Mouse (Mus musculus): ENCODE results near the gene Cep55.

The Cep55 gene

DNA sequence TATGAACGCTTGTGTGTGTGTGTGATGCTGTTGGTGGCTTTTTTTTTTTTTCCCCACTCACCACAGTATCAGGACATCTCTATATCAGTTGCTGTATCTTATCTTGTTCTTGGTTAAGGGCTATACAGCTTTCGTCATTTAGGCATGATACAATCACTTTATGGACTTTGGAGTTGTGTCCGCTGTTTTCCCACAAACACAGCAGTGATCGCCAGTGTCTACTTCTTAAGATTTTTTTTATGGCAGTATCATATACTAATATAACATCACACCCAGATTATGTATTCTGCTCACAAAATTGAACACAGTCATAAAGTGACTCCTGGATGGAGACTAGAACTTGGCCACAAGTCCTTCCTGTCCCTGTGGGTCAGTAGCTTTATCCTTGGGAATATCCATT, 53.1 kb downstream of the Cep55 start:
- no peak for DNase-seq (ENCODE audit: low read depth)

DNA sequence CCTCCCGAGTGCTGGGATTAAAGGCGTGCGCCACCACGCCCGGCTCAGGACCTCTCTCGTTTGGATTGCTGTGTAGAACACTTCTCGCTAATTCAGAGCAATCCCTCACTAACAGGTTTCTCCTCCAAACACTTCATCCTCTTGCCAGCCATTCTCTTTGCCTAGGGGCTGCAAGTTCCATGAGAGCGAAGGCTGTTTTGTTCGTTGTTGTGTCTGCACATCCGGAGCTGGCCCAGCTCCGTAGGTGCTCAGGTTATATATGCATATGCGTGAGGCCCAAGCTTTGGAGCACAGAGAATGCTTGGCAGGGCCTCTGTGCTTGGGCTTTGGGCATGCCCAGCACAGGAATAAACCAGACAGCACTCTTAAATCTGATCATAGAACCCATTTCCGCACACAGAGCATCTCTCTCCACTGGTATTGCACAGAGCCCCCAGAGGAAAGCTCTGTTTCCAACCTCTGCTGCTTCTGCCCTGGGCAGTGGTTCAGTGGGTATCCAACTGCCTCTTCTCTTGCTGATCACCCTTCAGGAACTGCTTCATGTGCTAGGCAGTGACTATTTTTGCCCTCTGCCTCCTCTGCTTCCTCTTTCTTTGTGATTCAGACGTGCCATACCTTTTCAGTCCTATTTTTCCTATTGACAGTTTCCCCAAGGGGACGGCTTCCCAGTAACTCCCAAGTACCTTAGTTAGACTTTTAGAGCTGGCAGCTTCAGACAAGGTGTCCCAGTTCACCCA, 54.9 kb downstream of the Cep55 start:
- DNase-seq (ENCODE audit: low read depth), result no peak

DNA sequence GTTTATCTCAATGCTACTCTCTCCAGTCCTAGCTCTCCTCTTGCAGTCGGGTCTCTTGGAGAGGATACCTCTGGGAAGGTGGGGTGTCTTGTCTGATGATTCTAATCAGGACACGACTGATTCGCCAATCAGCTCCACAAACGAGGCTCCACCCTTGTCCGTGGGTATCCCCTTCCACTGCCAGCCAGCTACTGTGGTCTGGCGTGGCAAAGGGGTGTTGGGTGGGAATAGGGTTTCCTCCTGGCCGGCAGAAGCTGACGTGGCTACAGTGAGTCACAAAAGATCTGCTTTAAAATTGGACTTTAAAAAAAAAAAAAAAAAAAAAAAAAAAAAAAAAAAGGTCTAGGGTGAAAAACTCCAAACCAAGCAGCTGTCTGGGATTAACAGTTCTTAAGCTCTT, 56.2 kb downstream of the Cep55 start:
- no peak for DNase-seq (ENCODE audit: low read depth)

DNA sequence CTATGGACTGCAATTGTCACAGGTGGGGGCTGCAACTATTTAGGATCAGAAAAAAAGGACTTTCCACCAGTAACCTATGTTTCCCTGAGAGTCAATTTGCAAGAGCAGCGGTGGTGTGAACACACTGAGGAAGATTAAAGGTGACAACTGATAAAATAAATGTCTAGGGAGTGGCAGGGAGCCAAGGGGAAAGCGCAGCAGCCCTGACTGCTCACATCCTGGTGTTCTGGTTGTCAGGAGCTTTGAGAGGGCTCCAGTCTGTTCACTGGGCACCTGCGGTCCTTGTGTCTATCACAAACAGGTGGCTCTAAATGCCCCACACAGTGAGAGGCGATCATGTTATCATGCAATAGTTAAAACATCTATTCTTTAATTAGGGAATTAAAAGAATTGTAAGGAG, 57.8 kb downstream of the Cep55 start:
- DNase-seq (ENCODE audit: low read depth), result no peak

DNA sequence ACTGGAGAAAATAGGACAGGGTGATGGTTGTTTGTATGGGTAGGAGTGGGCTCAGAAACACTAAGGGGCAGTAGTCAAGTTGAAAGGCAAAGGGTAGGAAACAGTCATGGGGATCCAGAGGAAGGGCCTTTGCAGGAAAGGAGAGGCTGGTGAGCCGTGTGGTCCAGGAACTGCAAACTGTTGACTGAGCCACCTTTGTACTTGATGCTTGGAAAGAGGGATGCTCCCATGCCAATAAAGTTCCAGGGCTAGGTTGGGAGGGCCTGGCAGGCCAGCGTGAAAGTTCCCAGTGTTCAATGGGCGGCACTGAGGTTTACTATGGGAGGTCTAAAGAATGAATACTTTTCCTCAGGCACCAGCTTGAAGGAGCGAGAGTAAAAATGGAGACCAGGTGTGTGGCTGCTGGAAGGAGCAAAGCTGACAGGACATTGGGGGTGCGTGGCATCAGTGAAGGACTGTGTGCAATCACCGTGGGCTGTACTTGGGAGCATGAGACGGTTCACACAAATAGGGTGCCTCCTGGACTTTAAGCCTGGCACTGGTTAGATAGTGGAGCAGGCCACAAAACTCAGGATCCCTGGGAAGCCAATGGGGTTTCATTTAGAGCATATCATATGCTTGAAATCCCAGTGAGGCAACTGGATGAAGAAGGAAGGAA, 60.2 kb downstream of the Cep55 start:
- no peak for DNase-seq (ENCODE audit: low read depth)

DNA sequence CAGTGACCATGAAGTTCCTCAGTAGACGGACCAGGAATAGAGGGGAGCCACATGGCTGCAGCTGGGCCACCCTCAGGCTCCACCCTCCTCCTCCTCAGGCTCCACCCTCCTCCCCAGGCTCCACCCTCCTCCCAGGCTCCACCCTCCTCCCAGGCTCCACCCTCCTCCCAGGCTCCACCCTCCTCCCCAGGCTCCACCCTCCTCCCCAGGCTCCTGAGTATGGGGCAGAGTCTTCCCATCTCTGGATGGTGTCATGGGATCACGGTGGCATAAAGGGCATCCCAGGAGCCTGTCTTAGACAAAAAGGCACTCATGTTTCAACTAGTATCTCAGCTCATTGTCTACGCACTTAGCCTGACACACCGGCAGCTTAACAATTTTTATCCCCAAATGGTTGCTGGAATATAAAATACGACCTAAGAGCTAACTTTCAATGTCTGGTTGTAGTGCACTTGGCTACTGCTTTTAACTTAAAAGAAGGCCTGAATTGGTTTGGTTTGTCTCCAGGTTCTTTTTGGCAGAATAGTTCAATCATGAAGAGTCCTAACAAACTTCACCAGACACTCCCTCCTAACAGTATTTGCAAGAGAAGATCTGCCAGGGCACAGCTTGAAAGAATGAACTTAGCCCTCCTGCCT, 65.4 kb downstream of the Cep55 start:
- no peak for DNase-seq (ENCODE audit: low read depth)

DNA sequence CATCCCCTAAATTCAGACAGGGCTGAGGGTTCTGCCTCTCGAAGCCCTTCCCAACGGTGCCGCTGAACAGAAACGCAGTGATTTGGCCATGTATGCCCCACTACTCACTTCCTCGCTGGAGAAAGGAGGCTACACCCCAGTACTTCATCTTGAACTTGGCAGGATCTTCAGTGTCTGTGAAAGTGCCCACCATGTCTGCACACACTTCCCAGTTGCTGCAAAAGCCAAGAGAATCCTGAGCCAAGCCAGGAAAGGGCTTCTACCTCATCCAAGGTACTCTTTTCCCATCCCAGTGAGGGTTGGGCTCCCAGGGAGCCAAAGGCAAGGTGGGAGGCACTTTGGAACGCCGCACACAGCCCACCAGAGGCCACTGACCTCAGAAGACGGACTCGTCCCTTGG, 69.1 kb downstream of the Cep55 start:
- DNase-seq (ENCODE audit: low read depth), result no peak
